Mouse (Mus musculus) T-helper 2 cell (primary cell): ENCODE measurements around the gene Ubtd2.

Source experiments
- in situ Hi-C: fragments of 300-600 bp; cut with MboI, MseI; formaldehyde crosslinking; loops from one replicate; pipeline ENCODE4 v1.15.1; 2025; ENCODE audit warnings: high pct_unique_total_duplicates

Gene Ubtd2

DNA sequence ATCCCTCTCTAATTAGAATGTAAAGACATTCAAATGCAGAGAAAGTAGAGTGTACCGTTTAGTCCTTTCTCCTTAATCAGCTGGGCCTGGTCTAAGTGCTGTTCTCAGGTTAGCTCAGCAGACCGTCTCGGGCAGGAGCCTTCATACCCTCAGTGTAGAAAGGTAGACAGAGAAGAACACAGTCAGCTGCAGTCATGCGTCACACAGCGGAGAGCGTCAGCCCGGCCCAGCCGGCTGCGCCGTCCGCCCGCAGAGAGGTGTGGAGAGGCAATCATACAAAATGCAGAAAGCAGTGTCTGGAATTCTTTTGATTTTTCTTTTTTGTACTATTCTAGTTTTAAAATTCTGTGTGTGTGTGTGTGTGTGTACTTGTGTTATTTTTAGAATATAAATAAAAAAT lies 90.4 kb downstream of the Ubtd2 start:
- in situ Hi-C loops = loop anchor here (5.0 kb wide), 1 partner anchor 338 kb away; the partner anchor contains the start of gene Snrnp25

DNA sequence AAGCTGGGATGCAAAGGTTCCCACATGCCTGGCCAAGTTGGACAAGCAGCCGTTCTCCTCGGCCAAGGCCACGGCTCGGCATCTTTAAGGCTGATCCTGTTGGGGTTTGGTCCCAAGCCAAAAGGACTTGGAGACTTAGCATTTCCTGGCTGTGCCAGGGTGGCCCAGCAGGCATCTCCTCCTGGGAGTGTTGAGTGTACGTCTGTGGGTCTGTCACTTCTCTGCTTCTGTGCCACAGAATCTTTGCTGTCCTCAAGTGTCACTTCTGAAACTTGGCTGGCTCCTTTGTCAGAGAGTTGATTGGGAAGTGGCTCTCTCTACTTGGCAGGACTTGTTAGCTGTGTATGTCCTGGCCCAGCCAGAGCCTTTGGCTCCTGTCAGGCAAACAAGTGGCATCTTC lies 91.3 kb downstream of the Ubtd2 start:
- in situ Hi-C loops = loop anchor here (5.0 kb wide), 1 partner anchor 339 kb away; the partner anchor contains the start of gene Snrnp25

DNA sequence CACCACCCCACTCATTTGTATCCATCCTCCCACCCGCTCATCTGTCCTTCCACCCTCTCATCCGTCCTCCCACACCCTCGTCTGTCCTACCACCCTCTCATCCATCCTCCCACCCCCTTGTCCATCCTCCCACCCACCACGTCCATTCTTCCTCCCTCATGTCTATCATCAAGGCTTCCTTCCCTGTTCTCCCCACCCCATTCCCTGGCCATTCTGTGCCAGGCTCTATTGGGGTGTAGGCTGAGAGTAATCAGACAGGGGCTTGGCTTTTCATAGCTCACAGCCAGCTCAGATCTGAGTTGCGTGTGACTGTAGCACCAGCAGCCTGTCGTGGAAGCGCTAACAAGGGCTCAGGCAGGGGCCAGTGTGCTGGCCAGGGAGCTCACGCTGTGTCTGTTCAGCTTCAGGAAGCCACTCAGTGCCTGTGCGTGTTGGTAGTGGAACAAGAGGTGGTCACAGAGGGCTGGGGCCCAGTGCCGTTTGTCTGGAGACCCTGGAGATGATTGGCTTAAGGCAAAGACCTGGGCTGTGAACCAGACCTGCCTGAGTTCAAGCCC lies 92.3 kb downstream of the Ubtd2 start:
- in situ Hi-C loops = loop anchor here (5.0 kb wide), 1 partner anchor 340 kb away; the partner anchor contains the start of gene Snrnp25

DNA sequence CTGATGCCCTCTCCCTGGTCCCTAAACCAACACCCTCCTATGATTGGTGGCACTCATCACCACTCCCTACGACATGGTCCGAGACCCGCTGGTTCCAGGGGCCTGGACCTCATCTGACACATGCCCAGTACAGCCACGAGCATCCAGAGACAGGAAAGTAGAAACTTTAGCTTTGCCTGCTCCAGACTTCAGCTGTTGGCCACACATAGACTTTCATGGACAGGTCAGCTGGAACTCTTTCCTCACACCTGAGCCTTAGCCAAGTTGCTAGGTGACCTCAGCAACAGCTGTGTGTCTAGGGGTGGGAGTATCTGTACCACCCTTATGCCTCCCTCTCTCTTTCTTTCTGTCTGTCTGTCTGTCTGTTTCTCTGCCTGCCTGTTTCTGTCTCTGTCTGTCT lies 93.1 kb downstream of the Ubtd2 start:
- in situ Hi-C loops = loop anchor here (5.0 kb wide), 1 partner anchor 341 kb away; the partner anchor contains the start of gene Snrnp25

DNA sequence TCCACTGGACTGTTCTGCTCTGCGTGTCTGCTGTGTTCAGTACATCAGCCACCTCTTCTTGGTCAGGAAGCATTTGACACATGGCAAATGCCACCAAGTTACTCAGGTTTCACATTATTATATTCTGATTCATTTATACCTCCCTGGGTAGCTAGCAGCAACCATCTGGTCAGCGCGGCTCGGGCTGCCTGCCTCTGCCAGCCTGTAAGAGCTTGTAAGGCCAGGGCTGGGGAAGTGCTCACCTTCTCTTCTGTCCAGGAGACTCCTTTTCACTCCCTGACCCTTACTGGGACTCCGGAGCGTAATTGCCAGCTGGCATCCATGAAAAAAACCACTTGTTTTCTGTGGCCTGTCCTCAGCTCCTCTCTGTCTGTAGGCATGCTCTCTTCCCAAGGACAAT lies 94.1 kb downstream of the Ubtd2 start:
- in situ Hi-C loops = loop anchor here (5.0 kb wide), 1 partner anchor 342 kb away; the partner anchor contains the start of gene Snrnp25

DNA sequence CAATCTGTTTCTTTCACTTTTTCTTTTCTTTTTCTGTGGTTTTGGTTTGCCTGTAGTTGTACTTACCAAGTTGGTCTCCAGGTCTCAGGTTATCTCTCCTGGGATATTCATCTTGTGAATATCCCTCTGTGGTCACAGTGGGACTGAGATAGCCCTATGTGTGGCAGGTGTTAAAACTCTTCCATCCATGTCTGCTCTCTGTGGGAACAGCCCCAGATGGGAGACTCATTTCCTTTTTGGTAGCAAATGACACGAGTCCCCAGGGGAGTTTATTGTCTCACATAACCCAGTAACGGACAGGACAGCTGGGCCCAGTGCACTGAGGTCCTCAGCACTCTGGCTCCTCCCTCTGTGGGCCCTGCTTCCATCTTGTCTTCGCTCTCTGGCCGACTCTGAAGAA lies 94.9 kb downstream of the Ubtd2 start:
- in situ Hi-C loops = no loop called here

DNA sequence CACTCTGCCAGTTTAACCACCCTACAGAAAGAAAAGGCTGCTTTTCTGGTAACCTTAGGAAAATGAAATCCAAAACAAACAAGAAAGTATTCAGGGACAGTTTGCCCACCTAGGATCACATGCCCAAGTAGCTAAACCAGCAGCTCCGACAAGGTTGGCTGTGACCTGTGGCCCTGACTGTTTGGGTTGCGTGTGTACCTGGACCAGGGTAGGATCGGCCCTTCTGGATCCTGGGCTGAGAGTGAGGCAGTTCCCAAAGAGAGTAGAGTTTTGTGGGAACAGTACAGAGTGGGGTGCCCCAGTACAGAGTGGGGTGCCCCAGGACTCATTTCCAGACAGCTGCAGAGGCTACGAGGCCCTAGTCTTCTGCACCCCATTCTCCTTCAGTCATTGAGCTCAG lies 95.9 kb downstream of the Ubtd2 start:
- in situ Hi-C loops = no loop called here

DNA sequence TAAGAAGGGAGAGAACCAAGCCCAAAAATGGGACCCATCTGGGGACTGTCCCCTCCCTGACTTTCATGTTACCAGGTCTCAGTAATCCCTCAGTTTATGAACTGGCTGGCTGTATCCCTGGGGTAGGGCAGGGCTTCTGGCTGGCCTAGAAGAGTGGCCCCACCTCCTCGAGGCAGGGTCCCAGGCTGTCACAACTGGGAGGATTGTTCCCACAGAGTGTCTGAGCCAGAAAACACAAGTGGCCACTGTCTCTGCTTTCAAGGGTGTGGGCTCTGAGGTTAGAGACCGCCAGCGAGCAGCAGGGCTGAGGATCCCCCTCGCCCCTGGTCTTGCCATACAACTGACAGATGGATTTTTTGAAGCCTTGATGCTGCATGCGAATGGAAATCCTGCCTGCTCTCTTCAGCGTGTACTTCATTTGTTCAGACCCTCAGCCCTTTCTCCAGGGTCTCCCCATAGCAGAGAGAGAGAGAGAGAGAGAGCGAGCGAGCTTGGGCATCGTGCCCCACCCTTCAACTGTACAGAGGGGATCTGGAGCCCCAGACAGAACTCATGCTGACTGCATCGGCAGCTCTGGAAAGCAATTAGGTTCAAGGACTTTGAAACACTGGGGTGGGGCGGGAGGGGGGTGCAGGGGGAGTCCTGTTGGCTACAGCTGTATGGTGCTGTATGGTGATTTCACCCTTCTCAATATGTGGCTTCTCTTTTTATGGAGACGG lies 96.6 kb downstream of the Ubtd2 start:
- in situ Hi-C loops = no loop called here

DNA sequence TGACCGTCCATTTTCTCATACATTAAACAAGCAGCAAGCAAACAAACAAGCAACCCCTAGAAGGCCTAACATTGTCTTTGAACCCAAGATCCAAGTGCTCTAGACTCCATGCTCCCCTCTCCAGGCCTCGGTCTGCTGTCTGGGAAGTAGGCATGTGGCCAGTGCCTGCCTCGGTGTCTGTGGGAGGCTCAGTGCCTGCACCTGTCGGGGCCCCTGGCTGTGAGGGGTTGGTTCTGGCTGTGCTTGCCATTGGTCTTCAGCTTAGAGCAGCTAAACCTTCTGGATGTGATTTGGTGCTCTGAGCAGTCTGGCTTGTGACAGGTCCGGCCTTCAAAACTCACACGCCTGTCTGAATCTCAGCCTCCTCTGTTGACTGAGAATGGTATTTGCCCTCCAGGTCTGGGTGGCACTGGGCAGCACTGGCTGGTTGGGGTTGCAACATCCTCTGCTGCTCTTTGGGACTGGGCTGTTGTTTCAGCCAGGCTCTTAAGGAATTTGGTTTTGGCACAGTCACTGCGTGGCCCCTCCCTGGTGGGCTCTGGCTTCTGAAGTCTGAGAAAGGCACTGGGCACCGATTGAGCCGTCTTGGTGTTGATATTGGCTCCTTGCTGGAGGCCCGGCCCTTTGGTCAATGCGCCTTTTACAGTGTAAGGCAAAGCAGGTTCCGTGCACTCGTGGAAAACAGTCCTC lies 97.4 kb downstream of the Ubtd2 start:
- in situ Hi-C loops = no loop called here

DNA sequence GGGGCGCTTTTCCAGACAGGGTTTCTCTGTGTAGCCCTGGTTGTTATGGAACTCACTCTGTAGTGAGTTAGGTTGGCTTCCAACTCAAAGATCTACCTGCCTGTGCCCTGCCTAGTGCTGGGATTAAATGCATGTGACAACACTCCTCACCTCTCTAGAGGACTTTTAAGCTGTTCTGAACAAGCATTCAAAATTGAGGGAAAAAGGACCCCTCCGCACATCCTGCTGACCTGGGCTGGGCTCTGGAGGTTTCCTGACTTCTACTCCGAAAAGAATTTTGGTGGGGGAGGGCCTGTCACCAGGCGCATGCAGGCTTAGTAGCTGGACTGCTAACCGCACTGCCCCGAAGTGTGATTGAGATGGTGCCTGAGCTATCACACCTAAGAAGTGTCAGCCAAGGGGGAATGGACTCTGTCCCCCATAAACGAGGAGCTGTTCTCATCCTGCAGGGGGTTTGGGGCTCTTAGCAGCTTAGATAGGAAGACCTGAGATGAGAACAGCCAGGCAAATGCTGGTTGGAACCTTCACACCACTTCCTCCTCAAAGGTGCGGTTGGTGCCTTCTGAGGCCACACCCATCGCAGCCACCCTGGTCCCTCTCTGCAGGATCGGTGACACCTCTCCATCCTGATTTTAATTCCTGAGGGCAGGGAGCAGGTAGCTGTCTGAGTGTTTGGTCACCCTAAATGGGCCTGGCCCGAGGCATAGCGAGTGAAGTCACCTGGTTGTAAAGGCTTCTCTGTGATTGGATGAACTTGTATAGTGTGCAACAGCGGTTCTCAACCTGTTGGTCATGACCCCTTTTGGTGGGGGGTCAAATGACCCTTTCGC lies 98.4 kb downstream of the Ubtd2 start:
- in situ Hi-C loops = no loop called here

DNA sequence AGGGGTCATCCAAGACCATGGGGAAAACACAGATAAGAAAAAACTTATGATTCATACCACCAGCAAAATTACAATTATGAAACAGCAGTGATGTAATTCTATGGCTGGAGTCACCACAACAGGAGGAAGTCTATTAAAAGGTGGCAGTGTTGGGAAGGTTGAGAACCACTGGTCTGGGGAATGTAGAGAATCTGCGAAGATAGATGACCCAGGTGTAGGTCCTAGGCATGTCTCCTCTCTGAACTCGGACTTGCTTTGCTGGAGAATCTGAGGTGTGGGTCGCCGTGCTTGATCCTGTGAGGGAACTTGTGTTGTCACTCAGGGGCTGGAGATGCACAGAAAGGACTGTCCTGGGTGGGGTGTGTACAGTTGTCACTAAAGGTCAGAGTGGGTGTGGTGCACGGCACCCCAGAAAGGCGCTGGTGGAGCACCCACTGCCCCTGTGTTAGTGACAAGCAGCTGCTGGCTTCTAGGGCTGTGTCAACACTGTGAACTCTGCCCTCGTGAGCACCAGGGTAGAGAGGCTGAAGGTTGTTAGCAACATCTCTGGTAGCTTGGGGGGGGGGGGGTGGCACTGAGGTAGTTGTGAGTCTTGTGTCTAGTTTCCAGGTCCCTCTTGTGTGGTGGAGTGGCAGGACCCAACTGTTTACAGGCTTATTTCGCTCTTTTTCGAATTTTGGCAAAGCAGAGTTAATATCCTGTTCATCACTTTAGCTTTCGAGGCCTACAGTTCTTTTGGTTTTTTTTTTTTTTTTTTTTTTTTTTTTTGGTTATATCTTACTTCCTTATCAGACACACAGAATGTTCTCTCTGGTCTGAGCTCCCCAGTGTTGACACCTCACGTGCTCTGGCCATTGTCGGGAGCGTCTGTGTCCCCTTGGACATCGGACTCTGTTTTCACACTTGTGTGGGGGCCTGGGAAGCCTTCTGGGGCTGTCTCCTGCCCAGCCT lies 99.2 kb downstream of the Ubtd2 start:
- in situ Hi-C loops = no loop called here

DNA sequence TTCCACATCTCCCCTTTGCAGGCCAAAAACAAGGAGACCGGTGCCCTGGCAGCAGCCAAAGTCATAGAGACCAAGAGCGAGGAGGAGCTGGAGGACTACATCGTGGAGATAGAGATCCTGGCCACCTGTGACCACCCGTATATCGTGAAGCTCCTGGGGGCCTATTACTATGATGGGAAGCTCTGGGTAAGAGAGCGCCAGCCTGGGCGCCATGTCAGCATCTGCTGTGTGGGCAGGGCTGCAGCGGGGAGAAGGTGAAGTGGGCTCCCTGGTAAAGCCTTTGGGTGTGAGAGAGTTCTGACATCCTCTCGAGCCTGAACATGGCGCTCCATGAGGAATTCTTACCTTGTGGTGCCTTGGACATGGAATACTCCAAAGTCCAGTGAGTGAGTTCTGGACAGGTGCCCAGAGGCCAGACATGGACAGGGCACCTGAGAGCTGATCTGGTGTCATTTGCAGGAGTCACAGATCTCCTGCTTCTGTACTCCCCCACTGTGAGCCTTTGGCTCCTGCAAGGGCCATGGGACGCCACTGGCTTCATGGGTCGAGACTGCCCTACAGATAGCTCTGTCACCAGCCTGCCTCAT lies 100.0 kb downstream of the Ubtd2 start:
- in situ Hi-C loops = no loop called here

DNA sequence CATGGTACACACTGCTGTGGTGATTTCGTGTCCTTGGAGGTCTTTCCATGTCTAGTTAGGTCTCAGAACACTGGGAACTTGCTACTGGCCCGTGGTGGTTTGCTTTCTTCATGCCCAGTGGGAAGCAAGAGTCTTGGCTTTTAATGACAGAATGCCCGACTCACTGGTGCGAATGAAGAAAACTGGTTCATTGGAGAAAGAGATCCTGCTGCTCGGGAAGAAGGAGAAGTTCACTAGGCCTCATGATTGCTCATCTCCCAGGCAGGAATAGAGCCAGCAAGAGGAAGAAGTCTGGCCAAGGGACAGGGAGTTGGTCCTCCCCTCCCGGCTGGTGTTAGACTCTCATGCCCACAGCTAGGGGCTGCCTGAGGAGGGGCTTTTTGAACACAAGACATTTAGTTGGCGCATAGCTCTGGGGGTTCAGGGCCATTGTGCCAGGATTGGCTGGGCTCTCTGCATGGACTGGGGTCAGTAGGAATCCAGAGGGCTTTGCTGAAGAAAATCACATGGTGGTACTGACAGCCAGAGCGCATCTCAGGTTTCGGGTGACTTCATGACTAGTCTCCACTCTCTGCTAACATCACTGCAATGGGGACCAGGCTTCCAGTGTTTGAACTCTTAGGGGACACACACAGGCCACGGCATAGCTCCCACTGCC lies 101.3 kb downstream of the Ubtd2 start:
- in situ Hi-C loops = no loop called here

DNA sequence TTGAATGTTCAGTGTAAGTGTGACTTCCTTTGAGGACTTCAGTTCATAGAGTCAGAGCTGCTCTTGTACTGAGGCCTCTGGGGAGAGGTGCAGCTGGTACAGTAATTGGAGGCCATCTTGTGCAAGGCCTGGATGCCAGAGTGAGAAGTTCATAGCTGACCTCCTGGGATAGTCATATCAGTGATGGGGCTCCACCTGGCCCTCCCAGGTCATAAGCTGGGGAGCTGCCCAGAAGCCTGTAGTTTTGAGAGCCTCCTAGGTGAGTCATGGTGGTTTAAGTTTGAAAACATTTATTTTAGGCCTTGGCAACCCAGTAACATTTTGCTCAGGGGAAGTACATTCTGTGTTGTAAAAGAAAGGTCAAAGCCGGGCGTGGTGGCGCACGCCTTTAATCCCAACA lies 102.9 kb downstream of the Ubtd2 start:
- in situ Hi-C loops = no loop called here

DNA sequence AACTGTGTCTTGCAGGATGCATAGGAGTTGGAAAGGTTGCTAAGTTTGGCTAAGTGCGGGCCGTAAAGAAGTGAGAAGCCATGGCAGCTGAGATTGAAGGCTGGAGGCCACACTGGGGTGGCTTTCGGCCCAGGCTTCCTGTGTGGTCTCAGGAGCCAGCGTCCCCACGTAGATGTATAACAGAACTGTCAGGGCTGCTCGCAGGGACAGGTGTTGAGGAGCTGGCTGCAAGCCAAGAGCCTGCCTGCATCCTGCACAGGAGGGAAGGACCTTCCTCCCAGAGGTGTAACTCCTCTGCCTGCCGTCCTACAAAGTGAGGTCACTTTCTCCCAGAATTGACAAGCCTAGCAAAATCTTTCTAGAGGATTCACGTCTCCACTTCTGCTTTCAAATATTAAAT lies 103.5 kb downstream of the Ubtd2 start:
- in situ Hi-C loops = no loop called here

DNA sequence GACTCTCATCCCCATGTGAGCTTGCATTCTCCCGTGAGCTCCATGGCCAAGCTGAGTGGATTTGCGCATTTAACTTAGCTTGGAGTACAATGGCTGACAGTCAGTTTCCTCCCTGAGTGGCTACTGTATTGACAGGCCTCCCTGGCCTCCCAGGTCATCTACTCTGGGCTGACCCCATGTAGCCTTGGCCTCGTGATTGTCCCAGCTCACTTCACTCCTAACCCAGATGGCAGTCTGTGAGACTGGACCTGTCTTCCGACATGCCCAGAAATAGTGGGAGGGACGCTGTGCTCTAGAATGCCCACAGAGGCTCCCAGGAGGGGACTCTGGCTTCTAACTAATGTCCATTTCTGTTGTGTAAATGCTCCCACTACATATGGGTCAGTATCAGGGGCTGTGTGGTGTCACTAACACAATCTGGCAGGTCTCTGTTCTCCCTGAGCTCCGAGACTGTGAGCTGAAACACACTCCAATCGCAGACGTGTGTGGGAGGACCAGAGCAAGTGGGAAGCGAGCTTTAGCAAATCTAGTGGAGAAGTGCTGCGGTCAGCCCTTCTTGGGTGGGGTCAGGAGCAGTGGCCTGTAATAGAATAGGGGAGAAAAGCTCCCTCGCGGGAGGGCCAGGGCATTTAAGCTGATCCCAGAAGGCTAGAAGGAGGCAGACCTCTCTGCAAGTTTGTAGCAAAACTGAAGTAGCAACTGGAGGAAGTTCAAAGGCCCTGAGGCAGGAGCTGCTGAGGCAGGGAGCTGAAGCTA lies 105.0 kb downstream of the Ubtd2 start:
- in situ Hi-C loops = no loop called here

DNA sequence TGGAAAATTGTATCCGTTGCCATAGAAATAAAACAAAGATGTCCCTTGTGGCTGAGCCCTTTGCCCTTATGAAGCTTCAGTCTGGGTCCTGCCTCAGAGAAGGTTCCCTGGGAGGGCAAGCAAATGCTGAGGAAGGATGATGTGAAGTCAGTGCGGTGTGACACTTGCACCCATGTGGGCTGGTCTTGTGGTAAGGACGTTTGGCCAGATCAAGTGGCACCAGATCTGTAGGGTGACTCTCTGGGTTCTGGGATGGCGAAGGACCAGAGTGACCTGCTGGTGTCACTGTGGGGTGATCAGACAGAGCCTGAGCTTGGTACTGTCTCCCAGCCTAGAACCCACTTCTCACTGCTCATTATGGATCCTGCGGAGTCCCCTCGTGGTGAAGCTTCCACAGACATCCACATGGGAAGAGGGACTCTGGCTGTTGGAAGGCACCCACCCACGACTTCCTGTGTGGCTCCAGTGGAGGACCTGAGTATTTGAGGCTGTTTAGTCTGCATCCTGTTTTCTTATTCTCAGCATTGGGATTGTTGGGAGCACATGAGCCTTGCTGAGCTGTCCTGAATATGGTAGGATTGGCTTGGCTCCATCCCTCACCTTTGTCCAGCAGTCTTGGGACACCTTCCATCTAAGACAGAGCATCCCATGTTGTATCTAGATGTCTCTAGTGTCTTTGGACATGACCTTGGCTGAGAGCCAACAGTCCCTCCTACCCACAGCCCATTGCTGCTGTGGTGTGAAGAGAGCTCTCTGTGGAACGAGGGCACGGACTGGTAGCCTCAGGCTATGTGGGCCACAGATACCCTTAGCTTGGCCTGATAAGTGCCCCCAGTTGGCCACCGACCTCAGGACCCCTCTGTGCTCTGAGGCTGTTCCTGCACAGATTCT lies 106.5 kb downstream of the Ubtd2 start:
- in situ Hi-C loops = no loop called here

DNA sequence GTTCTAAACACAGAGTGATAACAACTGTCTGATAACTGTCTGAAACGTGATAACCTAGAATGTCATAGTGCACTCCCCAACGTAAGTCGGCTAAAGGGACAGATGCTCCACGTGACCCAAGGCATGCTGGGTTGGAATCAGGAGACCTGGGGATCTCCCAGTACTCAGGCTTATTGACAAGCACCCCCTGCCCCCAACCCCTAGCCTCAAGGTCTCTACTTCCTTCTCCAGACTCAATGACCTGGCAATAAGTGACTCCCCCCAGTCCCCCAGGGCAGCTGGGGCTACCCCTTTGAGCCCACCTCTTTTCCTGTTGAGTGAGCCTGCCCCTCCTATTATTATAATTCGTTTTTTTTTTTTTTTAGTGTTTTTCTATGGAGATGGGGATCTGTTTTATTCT lies 107.5 kb downstream of the Ubtd2 start:
- in situ Hi-C loops = no loop called here
